ENCODE assay signal across 26 mouse cellular contexts in the genomic region with DNA sequence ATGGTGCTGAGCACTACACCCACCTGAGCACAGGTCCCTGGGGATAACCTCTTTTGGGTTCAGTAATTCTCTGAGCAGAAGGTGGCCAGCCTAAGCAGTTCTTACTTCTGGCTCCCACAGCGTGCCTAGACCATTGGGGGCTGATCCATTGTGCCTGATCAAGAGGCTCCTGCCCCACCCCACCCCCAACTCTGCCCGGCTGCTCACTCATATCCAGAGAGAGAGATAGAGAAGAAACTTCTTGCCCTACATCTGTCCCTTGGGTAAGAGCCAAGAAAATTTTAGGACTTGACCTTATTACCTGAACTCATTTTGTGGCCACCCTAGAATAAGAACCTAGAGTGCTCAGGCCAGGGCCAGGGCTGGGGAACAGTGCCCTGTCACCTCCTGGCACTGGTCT. TPM values are rescaled to one million over a fixed set of nuclear protein-coding genes. Genes with fewer than 3 reads are reported as not detected.
A peak's percentile ranks its signal among the peaks of the same experiment; 100 is the strongest.
DNase-seq lines count a peak whose midpoint lies in the region; ATAC-seq and TF ChIP-seq lines count a peak whose summit lies in the region.
"Had no signal": no experiment of that assay in that cellular context is flagged by ENCODE, and none has a peak within 500 bp of the region (broad histone marks: within the 10 kb centered on the region; RNA-seq: fewer than 3 reads in every experiment).

No protein-coding gene starts in this region.

- dilution Hi-C loops in CH12.LX (cut with MboI; ENCODE audit: extremely low pct_ligation_motif_present, extremely low pct_unique_long_range_greater_than_20kb, low sequenced_read_pairs) = no loop called here

- TF ChIP-seq POLR2A in testis, adult 2 months (IDR thresholded peaks at IDR 0.05; ENCODE audit: control insufficient read depth, low read depth, low read length) = 0 out of 2 replicates have a peak, but pooled peaks have one; percentile 18
- TF ChIP-seq POLR2A in CH12.LX (IDR thresholded peaks at IDR 0.05; ENCODE audit: low read depth, low read length) = no peak

- TF ChIP-seq RAD21 in CH12.LX (IDR thresholded peaks at IDR 0.05; ENCODE audit: low read depth, low read length) = no peak

- no peak overlapping the region for H3K4me3 ChIP-seq in midbrain, embryonic 11.5 days (ENCODE audit: low read depth, low read length)
- H3K4me3 ChIP-seq in midbrain, embryonic 13.5 days (replicated peaks) = no peak overlapping the region
- peak overlapping the region; percentile 76 for H3K4me3 ChIP-seq in testis, adult 2 months (ENCODE audit: control insufficient read depth, low read depth, low read length)
- no peak overlapping the region for H3K4me3 ChIP-seq in CH12.LX (replicated peaks in 1 of 3; ENCODE audit: low read depth in 2 of 3, low read length in 2 of 3, poor library complexity in 1 of 3)
- H3K4me3 ChIP-seq: embryonic facial prominence, embryonic 10.5 days; embryonic facial prominence, embryonic 12.5 days; forebrain, embryonic 10.5 days; forebrain, embryonic 12.5 days had no signal

- TF ChIP-seq EP300 in CH12.LX (IDR thresholded peaks at IDR 0.05; ENCODE audit: low read length) = peak; percentile 56; the same call in 1 of the 2 replicates

- ATAC-seq in midbrain, embryonic 11.5 days (ENCODE audit: low FRiP score) = no peak
- ATAC-seq in midbrain, embryonic 13.5 days = no peak
- ATAC-seq in erythroid progenitor cell, adult 5-6 weeks (replicated peaks; ENCODE audit: low FRiP score, poor library complexity, severe bottlenecking) = no peak
- ATAC-seq in inflammation-experienced regulatory T-cells, adult 6 months = no peak
- ATAC-seq: CD4-positive, CD25-positive, alpha-beta regulatory T cell, adult 4 months; forebrain, embryonic 14.5 days; forebrain, embryonic 16.5 days had no signal

- H3K36me3 ChIP-seq in midbrain, embryonic 11.5 days (ENCODE audit: control insufficient read depth, insufficient read depth, low read length) = no peaks in the 10 kb centered on the region
- no peaks in the 10 kb centered on the region for H3K36me3 ChIP-seq in midbrain, embryonic 13.5 days
- H3K36me3 ChIP-seq in testis, adult 2 months (ENCODE audit: control insufficient read depth, insufficient read depth, low read length) = no peaks in the 10 kb centered on the region
- no peaks in the 10 kb centered on the region for H3K36me3 ChIP-seq in CH12.LX (replicated peaks in 1 of 2; ENCODE audit: control insufficient read depth in 1 of 2, insufficient read depth in 1 of 2, low read length in 1 of 2)
- H3K36me3 ChIP-seq: embryonic facial prominence, embryonic 10.5 days; embryonic facial prominence, embryonic 12.5 days; forebrain, embryonic 10.5 days; forebrain, embryonic 12.5 days had no signal

- TF ChIP-seq CTCF in testis, adult 2 months (IDR thresholded peaks at IDR 0.05; ENCODE audit: control insufficient read depth, insufficient read depth, insufficient replicate concordance, low read depth, low read length) = no peak
- no peak for TF ChIP-seq CTCF in CH12.LX (conservative IDR thresholded peaks at IDR 0.05 in 1 of 2, IDR thresholded peaks at IDR 0.05 in 1 of 2; ENCODE audit: low read depth in 2 of 2, low read length in 2 of 2)

- no peaks in the 10 kb centered on the region for H3K27me3 ChIP-seq in midbrain, embryonic 11.5 days (ENCODE audit: control insufficient read depth, insufficient read depth, low read length)
- H3K27me3 ChIP-seq in midbrain, embryonic 13.5 days = no peaks in the 10 kb centered on the region
- H3K27me3 ChIP-seq in testis, adult 2 months (ENCODE audit: control insufficient read depth, insufficient read depth, low read length) = no peaks in the 10 kb centered on the region
- no peaks in the 10 kb centered on the region for H3K27me3 ChIP-seq in CH12.LX (replicated peaks)
- H3K27me3 ChIP-seq: embryonic facial prominence, embryonic 12.5 days; forebrain, embryonic 12.5 days had no signal

- DNase-seq in midbrain, embryonic 11.5 days (ENCODE audit: low spot score, missing footprints) = peak; percentile 37
- no peak for DNase-seq in testis, postnatal 14 days (ENCODE audit: low spot score)
- DNase-seq in CH12.LX (ENCODE audit: extremely low read depth) = peak; percentile 81
- DNase-seq: cerebellum, adult 11 months; cerebellum, adult 9-10 months; cerebellum, postnatal 10 days; cerebellum, postnatal 25 days had no signal

- H3K4me1 ChIP-seq in midbrain, embryonic 11.5 days (ENCODE audit: control insufficient read depth, insufficient read depth, low read length) = no peaks in the 10 kb centered on the region
- H3K4me1 ChIP-seq in midbrain, embryonic 13.5 days (replicated peaks) = no peaks in the 10 kb centered on the region
- H3K4me1 ChIP-seq in testis, adult 2 months (ENCODE audit: control insufficient read depth, insufficient read depth, low read length) = peaks cover 5% of the 10 kb centered on the region
- H3K4me1 ChIP-seq in CH12.LX (ENCODE audit: control insufficient read depth in 1 of 2, insufficient read depth in 2 of 2) = peaks cover 13 to 32% of the 10 kb centered on the region in 2 experiments
- H3K4me1 ChIP-seq: embryonic facial prominence, embryonic 10.5 days; embryonic facial prominence, embryonic 12.5 days; forebrain, embryonic 10.5 days; forebrain, embryonic 12.5 days had no signal

- in situ Hi-C loops in CH12.LX (cut with MboI; ENCODE audit: low pct_ligation_motif_present, low pct_unique_long_range_greater_than_20kb, low sequenced_read_pairs) = no loop called here

- H3K9me3 ChIP-seq in midbrain, embryonic 11.5 days (ENCODE audit: control insufficient read depth, low read length) = no peaks in the 10 kb centered on the region
- H3K9me3 ChIP-seq in midbrain, embryonic 13.5 days = no peaks in the 10 kb centered on the region
- no peaks in the 10 kb centered on the region for H3K9me3 ChIP-seq in CH12.LX (replicated peaks; ENCODE audit: low read length)
- H3K9me3 ChIP-seq: embryonic facial prominence, embryonic 10.5 days; embryonic facial prominence, embryonic 12.5 days; forebrain, embryonic 10.5 days; forebrain, embryonic 12.5 days had no signal

- no peak overlapping the region for H3K9ac ChIP-seq in midbrain, embryonic 11.5 days (ENCODE audit: low read length)
- H3K9ac ChIP-seq in midbrain, embryonic 13.5 days (replicated peaks) = no peak overlapping the region
- no peak overlapping the region for H3K9ac ChIP-seq in CH12.LX (ENCODE audit: insufficient read depth, low read depth)
- H3K9ac ChIP-seq: embryonic facial prominence, embryonic 12.5 days; forebrain, embryonic 12.5 days had no signal

- no peak overlapping the region for H3K27ac ChIP-seq in midbrain, embryonic 11.5 days (ENCODE audit: low read depth, low read length)
- H3K27ac ChIP-seq in midbrain, embryonic 13.5 days = no peak overlapping the region
- no peak overlapping the region; the same call in 1 of the 2 replicates for H3K27ac ChIP-seq in testis, adult 2 months (ENCODE audit: control insufficient read depth, insufficient read depth, low read depth, low read length)
- no peak overlapping the region for H3K27ac ChIP-seq in CH12.LX (ENCODE audit: insufficient read depth, low read depth)
- H3K27ac ChIP-seq: embryonic facial prominence, embryonic 10.5 days; embryonic facial prominence, embryonic 12.5 days; forebrain, embryonic 10.5 days; forebrain, embryonic 12.5 days had no signal

- no peaks in the 10 kb centered on the region for H3K79me2 ChIP-seq in CH12.LX (replicated peaks; ENCODE audit: control insufficient read depth, extremely low read depth, insufficient read depth, poor library complexity, severe bottlenecking)

- WGBS in midbrain, embryonic 11.5 days = 76% methylated on average over 2 of the region's 2 CpGs
- 64% methylated on average over 2 of the region's 2 CpGs for WGBS in midbrain, embryonic 13.5 days

- no peak overlapping the region for H3K4me2 ChIP-seq in midbrain, embryonic 11.5 days
- no peak overlapping the region for H3K4me2 ChIP-seq in midbrain, embryonic 13.5 days (replicated peaks)
- H3K4me2 ChIP-seq in CH12.LX (ENCODE audit: insufficient read depth, low read depth, poor library complexity, severe bottlenecking) = no peak overlapping the region
- H3K4me2 ChIP-seq: embryonic facial prominence, embryonic 12.5 days; forebrain, embryonic 12.5 days had no signal

RNA-seq across cellular contexts. Expression of gene Aqp12, which starts 13.3 kb away (rescaled TPM):
- polyA plus RNA-seq in midbrain, embryonic 11.5 days (2014; fragmentation: Nextera tagmentation; extraction: Ambion mirVana) = not detected in 2 replicates
- polyA plus RNA-seq in midbrain, embryonic 13.5 days (2015; fragmentation: Nextera tagmentation; extraction: Ambion mirVana) = not detected in 2 replicates
- polyA plus RNA-seq in testis, adult 2 months (2012; rRNA removed) = 0.37 and 0.59 TPM in 2 replicates
- total RNA-seq in CH12.LX (2012; rRNA removed) = not detected in 2 replicates
- total RNA-seq in CH12.LX (2014; rRNA removed) = not detected in 2 replicates
- polyA plus RNA-seq in CH12.LX (2012; ENCODE audit: insufficient read length, low read depth) = not detected in 2 replicates
- total RNA-seq in erythroid progenitor cell, adult 5-6 weeks (2015; ENCODE audit: low replicate concordance) = not detected in 2 replicates
- not detected in 2 replicates for total RNA-seq in erythroid progenitor cell, adult 5-6 weeks (2017; ENCODE audit: low replicate concordance)
- polyA plus RNA-seq in inflammation-experienced regulatory T-cells, adult 6 months (2017; shearing (Covaris generic)) = not detected
- total RNA-seq: adrenal gland, postnatal 25 days; ES-E14; MEL had no signal
- polyA plus RNA-seq: adrenal gland, adult 2 months; brain, embryonic 14.5 days; CD4-positive, CD25-positive, alpha-beta regulatory T cell, adult 4 months; cerebellum, adult 2 months; cortical plate, adult 2 months; embryonic facial prominence, embryonic 10.5 days; embryonic facial prominence, embryonic 12.5 days; embryonic facial prominence, embryonic 14.5 days; forebrain, embryonic 10.5 days; forebrain, embryonic 12.5 days; forebrain, embryonic 14.5 days; forebrain, embryonic 16.5 days had no signal

RNA-seq across cellular contexts. Expression of gene Gpr35, which starts 42.2 kb away (rescaled TPM):
- 0.32 TPM in 1 of 2 replicates, not detected in the other for polyA plus RNA-seq in midbrain, embryonic 11.5 days (2014; fragmentation: Nextera tagmentation; extraction: Ambion mirVana)
- polyA plus RNA-seq in midbrain, embryonic 13.5 days (2015; fragmentation: Nextera tagmentation; extraction: Ambion mirVana) = 0.34 and 0.44 TPM in 2 replicates
- 0.70 and 0.88 TPM in 2 replicates for polyA plus RNA-seq in testis, adult 2 months (2012; rRNA removed)
- total RNA-seq in CH12.LX (2012; rRNA removed) (0.21 and 0.42 TPM in 2 replicates), CH12.LX (2014; rRNA removed) (0.43 and 0.44 TPM in 2 replicates)
- polyA plus RNA-seq in CH12.LX (2012; ENCODE audit: insufficient read length, low read depth) = 1.7 and 2.0 TPM in 2 replicates
- total RNA-seq in erythroid progenitor cell, adult 5-6 weeks (2015; ENCODE audit: low replicate concordance) = 2.5 and 6.3 TPM in 2 replicates
- 1.8 TPM in 1 of 2 replicates, not detected in the other for total RNA-seq in erythroid progenitor cell, adult 5-6 weeks (2017; ENCODE audit: low replicate concordance)
- polyA plus RNA-seq in inflammation-experienced regulatory T-cells, adult 6 months (2017; shearing (Covaris generic)) = 1 to 10 TPM in 2 of 3 experiments, under 1 TPM in 1; 0.23 to 1.8 (median 1.7) TPM
- total RNA-seq: MEL had no signal

RNA-seq across cellular contexts. Expression of gene Capn10, which starts 58.7 kb away (rescaled TPM):
- polyA plus RNA-seq in midbrain, embryonic 11.5 days (2014; fragmentation: Nextera tagmentation; extraction: Ambion mirVana) = 34.5 and 40.4 TPM in 2 replicates
- 62.6 and 63.2 TPM in 2 replicates for polyA plus RNA-seq in midbrain, embryonic 13.5 days (2015; fragmentation: Nextera tagmentation; extraction: Ambion mirVana)
- 31.9 and 32.5 TPM in 2 replicates for polyA plus RNA-seq in testis, adult 2 months (2012; rRNA removed)
- total RNA-seq in CH12.LX (2012; rRNA removed) = 13.2 and 15.9 TPM in 2 replicates
- 12.9 and 16.1 TPM in 2 replicates for total RNA-seq in CH12.LX (2014; rRNA removed)
- 11.6 and 11.9 TPM in 2 replicates for polyA plus RNA-seq in CH12.LX (2012; ENCODE audit: insufficient read length, low read depth)
- total RNA-seq in erythroid progenitor cell, adult 5-6 weeks (2015; ENCODE audit: low replicate concordance) = 5.9 and 19.5 TPM in 2 replicates
- total RNA-seq in erythroid progenitor cell, adult 5-6 weeks (2017; ENCODE audit: low replicate concordance) = 3.3 and 8.6 TPM in 2 replicates
- polyA plus RNA-seq in inflammation-experienced regulatory T-cells, adult 6 months (2017; shearing (Covaris generic)) = 1 to 10 TPM; 4.6 to 7.3 (median 6.9) TPM
